Mouse (Mus musculus) adipocyte (in vitro differentiated cells): ENCODE measurements around the gene Cebpa.

ENCODE experiments used
- DNase-seq: peaks from one replicate; pipeline ENCODE4 v3.0.0-alpha.2; 2016; ENCODE audit warnings: low spot score

Gene Cebpa

GRCm38 (mm10) chr7:35118841-35119413 lies at the start of gene Cebpa:
Gene Cebpa (plus strand): TSS chr7:35119293.
- DNase-seq = peak; percentile 62

GRCm38 (mm10) chr7:35076645-35077044 lies 42.4 kb upstream of the Cebpa start:
- peak; percentile 88 for DNase-seq

- peak; percentile 73 for DNase-seq
Observed at GRCm38 (mm10) chr7:35080843-35081338, 38.2 kb upstream of the Cebpa start.

GRCm38 (mm10) chr7:35081406-35082104 lies 37.5 kb upstream of the Cebpa start:
- DNase-seq = no peak

- DNase-seq = no peak
Observed at GRCm38 (mm10) chr7:35084565-35085360, 34.3 kb upstream of the Cebpa start.

GRCm38 (mm10) chr7:35086271-35086861 lies 32.7 kb upstream of the Cebpa start:
- no peak for DNase-seq

GRCm38 (mm10) chr7:35090550-35090949 lies 28.5 kb upstream of the Cebpa start:
- DNase-seq = no peak

- no peak for DNase-seq
Observed at GRCm38 (mm10) chr7:35094975-35095678, 24.0 kb upstream of the Cebpa start.

GRCm38 (mm10) chr7:35098777-35099176 lies 20.3 kb upstream of the Cebpa start:
- DNase-seq = no peak

- DNase-seq = no peak
Observed at GRCm38 (mm10) chr7:35099528-35099927, 19.6 kb upstream of the Cebpa start.

GRCm38 (mm10) chr7:35106614-35107013 lies 12.5 kb upstream of the Cebpa start:
- DNase-seq = no peak

GRCm38 (mm10) chr7:35107630-35108029 lies 11.5 kb upstream of the Cebpa start:
- no peak for DNase-seq

- no peak for DNase-seq
Observed at GRCm38 (mm10) chr7:35108046-35108445, 11.0 kb upstream of the Cebpa start.

- DNase-seq = no peak
Observed at GRCm38 (mm10) chr7:35108663-35109062, 10.4 kb upstream of the Cebpa start.

GRCm38 (mm10) chr7:35113136-35113535 lies 6.0 kb upstream of the Cebpa start:
- no peak for DNase-seq

GRCm38 (mm10) chr7:35113721-35114120 lies 5.4 kb upstream of the Cebpa start:
- peak; percentile 4 for DNase-seq

- DNase-seq = no peak
Observed at GRCm38 (mm10) chr7:35116524-35116923, 2.6 kb upstream of the Cebpa start.

GRCm38 (mm10) chr7:35117052-35117451 lies 2.0 kb upstream of the Cebpa start:
- DNase-seq = peak; percentile 8

- DNase-seq = no peak
Observed at GRCm38 (mm10) chr7:35117761-35118098, 1.4 kb upstream of the Cebpa start.

- peak; percentile 35 for DNase-seq
Observed at GRCm38 (mm10) chr7:35118099-35118781, 853 bp upstream of the Cebpa start.

- DNase-seq = no peak
Observed at GRCm38 (mm10) chr7:35119506-35120145, 533 bp downstream of the Cebpa start.
